Mouse (Mus musculus): ENCODE results near the gene Ssx2ip.
A peak's percentile ranks its signal among the peaks of the same experiment; 100 is the strongest.

Ssx2ip gene

DNA sequence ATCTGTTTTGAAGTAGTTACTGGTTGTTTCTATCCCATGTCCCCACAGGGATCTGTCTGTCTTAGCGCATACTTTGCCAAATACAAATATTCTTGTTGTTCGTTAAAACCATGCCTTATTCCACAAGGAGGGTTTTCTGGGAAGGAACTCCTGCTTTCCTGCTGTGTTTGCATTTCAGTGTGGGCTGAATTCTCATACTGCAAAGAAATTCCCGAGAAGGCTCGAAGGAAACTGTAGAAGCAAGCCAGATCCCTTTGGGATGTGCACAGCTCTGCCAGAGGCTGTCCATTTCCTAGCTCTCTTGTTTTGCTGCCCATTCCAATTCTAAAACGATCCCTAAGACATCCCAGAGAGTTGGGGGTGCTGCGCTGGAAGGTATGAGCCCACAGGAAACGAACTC is 36.0 kb downstream of the Ssx2ip start:
- no peak for DNase-seq

DNA sequence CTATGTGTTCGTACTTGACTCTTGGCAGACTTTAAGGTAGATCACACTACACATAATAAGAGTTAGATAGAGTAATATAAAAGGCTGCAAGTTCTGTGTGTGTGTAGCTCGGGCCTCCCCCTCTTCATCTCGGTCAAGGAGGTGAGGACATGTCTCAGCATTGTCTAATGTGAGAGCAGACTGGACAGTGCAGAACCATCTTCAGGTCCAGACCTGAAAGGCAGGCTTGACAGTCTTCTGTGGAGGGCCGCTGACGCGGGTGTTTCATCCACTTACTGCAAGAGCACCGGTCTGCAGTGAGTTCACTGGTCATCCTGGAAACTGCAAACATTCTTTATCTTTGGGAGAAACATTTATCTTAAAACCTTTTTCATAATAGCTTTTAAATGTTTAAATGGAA is 38.0 kb downstream of the Ssx2ip start:
- no peak for DNase-seq

DNA sequence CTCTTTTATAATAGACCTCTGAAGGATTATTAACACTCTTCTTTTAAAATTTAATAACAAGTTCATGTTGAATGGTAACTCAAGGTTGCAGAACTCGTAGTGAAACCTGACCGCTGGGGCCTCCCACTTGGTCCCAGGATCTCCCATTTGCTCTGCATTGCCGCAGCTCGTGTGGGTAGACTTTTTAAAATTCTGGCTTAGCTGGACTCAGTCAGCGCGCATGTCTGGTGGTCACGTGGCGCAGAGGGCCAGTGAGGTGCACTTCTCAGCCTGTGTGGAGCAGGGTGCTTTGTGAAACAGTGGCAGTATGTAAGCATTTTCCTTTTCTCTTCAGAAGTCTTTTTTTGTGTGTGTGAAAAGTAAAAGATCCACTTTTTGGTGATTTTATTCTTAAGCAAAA is 38.5 kb downstream of the Ssx2ip start:
- DNase-seq = no peak

DNA sequence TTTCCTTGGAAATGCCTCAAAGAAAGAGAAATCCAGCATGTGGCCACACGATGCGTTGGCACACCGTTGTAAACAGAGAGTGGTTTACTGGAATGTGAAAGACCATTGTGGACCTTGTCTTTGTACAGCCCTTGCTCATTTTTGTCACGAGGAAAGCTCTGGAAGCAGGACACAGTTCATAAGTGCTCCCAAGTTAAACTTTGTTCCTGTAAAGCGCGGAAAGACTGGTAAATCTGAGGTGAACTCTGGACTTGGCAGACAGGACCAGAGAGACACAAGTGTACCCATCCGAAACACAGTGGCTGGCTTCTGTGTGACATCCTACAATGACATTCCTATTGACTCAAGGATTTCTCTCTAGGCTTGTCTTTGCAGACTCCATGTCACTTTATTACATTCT is 38.9 kb downstream of the Ssx2ip start:
- no peak for DNase-seq

DNA sequence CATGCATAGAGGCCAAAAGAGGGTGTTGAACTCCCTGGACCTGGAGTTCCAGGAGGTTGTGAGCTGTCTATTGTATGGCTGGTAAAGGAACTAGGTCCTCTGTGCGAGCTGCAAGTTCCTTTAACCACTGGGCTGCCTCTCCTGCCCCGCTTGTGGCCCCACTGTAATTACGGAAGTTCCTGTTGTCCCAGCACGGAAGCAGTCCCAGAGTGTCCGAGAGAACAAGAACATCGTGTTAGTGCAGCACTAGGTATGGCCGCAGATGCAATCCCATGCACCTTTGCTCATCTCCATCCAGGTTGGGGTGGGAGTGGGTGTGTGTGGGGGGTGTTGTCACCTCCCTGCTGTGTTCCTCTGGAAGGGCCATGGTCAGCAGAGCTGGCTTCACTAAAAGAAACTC is 40.4 kb downstream of the Ssx2ip start:
- peak; percentile 25 to 33 for DNase-seq

DNA sequence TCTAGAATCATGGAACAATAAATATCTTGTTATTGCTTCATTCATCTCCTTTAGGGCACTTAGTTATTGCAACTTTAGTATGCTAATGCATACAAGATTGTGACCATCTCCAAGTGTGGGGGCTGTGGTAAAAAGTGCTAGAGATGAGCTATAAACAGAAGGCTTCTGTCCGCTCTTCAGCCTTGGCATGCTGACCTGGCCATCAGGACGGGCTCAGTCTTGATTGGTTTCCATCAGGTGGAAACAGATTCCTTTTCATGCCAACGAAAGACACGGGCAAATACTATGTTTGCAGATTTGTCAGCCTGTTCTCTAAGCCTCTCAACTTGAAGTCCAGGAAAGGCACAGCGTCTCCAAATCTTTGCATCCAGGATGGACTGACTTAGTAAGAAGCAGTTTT is 42.7 kb downstream of the Ssx2ip start:
- no peak for DNase-seq

DNA sequence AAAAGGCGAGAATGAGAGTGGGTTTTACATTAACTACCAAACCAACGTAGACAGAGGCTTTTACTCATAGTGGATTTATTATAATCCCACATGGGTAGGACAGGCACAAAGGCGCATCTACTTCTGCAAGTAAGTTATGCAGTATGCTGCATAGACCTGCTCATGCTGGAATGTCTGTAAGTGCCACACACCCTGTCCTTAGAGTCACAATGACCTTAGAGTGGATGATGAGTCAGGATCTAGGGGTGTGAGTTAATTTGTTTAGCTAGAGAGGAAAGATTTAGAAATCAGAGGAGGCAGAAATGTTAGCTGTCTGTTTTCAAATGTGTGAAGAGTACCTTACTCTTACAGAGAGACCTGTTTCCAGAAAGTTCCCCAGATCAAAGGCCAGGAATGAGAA is 43.2 kb downstream of the Ssx2ip start:
- DNase-seq = no peak

DNA sequence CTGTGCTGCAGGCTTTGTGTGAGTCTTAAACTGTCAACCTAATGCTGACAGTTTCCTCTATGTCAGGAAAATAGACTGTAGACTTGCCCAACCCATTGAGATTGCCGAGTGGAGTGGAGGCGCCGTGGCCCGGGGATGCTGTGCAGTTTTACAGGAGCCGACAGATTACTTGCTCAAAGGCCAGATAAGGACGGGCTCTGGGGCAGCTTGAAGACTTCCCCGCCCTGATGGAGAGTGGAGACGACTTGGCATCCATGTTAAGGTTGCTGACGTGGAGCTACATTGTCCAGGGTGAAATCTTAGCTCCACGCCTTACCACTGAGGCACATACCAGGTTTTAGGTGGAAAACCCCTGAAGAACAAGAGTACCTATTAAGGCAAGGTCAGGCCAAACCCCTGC is 43.9 kb downstream of the Ssx2ip start:
- no peak for DNase-seq

DNA sequence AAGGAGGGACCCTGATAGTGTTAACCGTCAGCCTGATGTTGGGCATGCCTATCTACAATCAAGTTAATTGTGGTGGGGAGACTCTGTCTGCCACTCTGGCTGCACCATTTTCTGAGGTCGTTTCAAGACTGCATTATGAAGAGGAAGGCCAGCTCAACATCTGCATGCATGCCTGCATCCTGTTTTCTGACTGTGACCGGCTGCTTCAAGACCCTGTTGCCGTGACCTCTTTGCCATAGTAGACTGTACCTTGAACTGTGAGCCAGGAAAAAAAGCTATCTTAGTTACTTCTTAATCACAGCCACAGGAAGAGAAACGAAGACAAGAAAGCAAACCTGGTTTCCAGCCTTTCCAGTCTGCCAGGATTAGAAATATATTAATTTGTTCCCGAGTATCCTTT is 44.5 kb downstream of the Ssx2ip start:
- no peak for DNase-seq

DNA sequence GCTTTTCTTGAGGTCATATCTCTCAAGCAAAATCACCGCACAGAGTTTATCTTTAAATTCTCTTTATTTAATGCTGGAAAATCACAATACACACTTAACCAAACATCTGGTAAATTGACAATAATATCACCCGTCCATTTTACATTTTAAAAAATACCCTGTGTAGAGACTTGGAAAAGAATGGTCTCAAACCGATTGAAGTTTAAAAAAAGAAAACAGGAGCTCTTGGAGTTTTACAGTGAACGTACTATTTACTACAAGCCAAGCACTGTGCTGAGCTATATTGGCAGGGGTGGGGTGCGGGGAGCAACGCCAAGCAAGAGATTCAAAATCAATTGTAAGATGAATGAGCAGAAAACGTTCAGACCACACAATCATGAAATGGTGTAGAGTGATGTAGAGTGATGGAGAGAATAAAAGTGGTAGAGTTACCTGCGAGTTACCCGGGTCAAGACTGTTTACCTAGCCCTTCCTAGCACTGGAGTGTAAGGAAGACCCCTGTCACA is 45.4 kb downstream of the Ssx2ip start, which contains the start of gene Ctbs:
Gene Ctbs, plus strand, starts transcription at position 51 of the 506 bp plus-strand sequence.
- no peak for DNase-seq

DNA sequence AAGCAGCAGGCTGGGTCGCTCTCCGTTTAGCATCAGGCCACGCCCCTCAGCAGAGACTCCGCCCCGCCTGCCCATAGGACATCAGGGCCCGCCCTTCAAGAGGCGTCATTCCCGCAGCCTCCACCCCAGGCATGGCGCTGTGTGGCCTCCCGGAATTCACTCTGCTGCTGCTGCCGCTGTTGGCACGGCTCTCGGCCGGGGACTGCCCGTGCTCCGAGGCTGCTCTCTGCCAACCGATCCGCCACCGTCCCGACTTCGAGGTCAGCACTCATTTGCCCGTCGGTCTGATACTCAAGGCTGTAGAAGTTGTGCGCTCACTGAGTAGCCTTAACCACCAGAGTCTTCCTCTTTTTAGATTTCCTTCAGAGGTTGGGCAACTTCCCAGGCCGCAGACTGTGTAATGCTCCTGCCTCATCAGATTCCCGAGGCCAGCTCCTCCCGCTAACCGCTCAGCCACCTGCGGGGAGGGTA is 46.0 kb downstream of the Ssx2ip start:
- peak; percentile 95 for DNase-seq

DNA sequence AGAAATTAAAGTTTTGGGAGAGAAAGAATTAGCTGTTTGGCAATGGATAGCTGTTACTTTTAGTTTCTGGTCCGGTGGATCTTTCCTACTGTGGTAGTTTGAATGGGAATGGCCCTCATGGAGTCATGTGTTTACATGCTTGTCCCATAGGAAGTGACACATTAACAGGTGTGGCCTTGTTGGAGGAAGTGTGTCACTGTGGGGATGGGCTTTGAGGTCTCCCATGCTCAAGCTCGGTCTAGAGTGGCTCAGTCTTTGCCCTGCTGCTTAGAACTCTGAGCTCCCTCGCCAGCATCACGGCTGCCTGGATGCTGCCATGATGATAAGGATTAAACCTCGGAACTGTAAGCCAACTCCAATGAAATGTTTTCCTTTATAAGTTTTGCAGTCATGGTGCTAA is 46.9 kb downstream of the Ssx2ip start:
- DNase-seq = no peak

DNA sequence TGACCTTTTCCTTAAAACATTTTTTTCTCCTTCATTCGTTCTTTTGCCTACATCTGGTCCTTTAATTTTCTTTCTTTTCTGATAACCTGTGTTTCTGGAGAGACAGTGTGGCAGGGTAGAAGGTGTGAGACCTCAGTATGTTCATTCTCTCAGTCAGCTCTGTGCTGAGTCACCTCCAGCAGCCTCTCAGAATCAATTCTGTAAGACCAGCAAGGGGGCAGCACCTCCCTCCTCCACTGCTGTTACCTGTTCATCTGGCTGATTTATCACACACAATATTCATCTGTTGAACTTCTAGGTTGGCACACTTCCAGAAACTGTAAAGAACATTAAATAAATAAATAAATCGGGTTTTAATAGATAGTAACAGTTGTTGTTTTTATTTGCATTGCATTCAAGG is 58.5 kb downstream of the Ssx2ip start:
- no peak for DNase-seq

DNA sequence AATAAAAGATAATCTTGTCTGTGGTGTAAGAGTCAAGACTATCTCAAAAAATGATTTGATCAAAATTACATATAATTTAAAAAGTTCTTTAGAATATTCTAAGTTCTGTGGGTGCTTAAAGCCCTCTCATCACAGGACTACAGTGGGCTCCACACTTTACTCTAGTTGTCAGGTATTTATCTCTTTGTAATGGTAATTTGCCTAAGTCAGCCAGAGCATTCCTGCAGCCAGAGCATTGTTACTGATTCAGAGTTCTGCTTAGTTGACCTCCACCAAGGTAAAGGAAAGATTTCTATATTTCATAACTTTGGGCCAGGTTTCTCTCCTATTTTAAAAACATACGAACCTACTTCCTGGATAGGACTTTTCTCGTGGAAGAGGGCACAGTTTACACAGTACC is 64.8 kb downstream of the Ssx2ip start:
- DNase-seq = no peak

DNA sequence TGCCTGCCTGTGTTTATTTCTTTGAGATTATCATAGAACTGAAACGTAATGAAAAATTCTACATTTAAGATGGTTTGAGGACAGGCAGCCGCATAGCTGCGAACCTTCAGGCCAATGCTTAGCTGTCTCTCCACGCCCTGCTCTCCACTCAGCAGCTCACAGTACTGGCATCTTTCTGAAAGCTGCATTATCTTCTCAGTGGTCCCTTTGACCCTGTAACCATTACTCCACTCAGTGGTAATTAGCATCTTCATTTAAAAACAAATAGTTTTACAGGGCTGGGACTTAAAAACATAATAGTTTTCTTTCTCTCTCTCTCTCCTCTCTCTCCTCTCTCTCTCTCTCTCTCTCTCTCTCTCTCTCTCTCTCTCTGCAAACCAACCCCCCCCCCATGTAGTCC is 68.2 kb downstream of the Ssx2ip start:
- DNase-seq = no peak

DNA sequence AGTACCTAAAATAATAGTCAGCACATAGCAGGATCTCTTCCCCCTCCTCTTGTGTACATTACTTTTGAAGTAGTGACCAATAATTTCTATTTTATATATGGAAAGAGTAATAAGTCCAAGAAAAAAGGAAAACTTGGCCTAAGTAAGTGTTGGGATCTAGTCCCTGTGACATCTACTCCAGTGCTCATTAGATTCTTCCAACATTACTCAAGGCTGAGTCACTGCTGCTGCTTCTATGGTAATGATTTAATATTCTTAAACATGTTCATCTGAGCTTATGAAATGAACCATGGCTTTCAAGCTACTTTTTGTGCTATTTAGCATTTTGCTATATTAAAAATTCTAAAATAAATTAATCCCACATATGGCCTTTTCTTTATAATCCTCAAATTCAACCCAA is 69.3 kb downstream of the Ssx2ip start:
- no peak for DNase-seq

DNA sequence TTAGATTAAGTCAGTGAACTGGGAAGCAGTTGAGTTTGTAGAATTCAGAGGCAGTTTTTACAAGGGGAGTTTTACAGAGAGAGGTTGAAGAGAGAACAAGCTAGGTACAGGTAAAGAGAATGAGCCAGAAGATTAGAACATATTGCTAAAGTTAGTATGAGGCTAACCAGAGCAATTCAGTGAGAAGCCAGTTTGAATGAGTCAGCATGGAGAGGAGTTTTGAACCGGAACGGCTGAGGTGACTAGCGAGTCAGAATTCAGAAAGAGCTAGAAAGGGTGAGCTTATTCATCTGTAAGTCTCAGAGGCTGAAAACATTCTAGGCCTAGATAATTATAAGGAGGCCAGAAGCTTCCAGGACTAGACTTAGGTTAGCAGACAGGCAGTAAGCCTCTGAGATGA is 70.0 kb downstream of the Ssx2ip start:
- DNase-seq = no peak

DNA sequence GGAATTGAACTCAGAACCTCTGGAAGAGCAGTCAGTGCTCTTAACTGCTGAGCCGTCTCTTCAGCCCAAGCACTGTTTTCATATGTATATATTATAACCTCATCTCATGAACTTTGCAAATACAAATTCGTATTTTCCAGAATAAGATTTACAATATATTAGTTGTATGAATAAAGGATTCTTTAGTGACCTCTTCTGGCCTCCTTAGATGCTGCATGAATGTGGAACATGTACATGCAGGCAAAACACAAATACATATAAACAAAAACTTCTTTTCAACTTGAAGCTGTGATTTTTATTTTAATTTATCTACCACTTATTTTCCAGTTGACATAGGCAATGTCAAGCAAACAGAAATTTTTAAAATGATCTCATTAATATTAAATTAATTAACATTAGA is 77.6 kb downstream of the Ssx2ip start:
- DNase-seq = no peak

DNA sequence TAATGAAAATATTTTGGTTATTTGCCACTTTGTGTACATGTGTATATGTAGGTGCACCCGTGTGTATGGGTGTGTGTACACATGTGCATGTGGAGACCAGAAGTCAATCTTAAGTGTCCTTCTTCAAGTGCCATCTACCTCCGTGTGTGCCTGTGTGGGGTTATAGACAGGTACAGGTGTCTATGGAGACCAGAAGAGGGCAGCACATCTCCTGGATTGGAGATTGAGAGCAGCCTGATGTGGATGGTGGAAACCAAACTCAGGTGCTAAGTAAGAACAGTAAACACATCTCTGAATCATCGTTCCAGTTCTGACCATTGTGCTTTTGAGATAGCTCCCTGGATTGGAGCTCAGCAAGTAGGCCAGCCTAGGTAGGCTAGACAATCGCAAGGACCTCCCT is 82.0 kb downstream of the Ssx2ip start:
- no peak for DNase-seq
